Mouse (Mus musculus) hindbrain, embryonic 16.5 days (tissue): Measurements from ENCODE around the gene Fibp. TPM values are rescaled to one million over a fixed set of nuclear protein-coding genes. Genes with fewer than 3 reads are reported as not detected.
"Not testable (repeated sequence)": the region's sequence is repeated elsewhere in the genome, so short reads cannot be mapped to it uniquely, and the experiment has no call there.

ENCODE experiments used
- ATAC-seq: fragments of 200-750 bp; cut with Nextera tagmentation; 2 replicates; pipeline ENCODE4 v1.8.0; 2017; ENCODE audit warnings: moderate TSS enrichment, moderate library complexity
- H3K27ac ChIP-seq: fragments of 300-500 bp; sonication (generic); 2 replicates; pipeline ENCODE4 v1.5.1; 2014; ENCODE audit warnings: low read depth, mild to moderate bottlenecking, control low read depth, low read length, moderate library complexity
- H3K27me3 ChIP-seq: fragments of 300-500 bp; sonication (generic); replicated peaks from 2 replicates; pipeline ENCODE4 v1.6.1; 2014; ENCODE audit warnings: low read length; ENCODE audit not compliant: control insufficient read depth, insufficient read depth
- H3K36me3 ChIP-seq: fragments of 300-500 bp; sonication (generic); 2 replicates; pipeline ENCODE4 v1.6.1; 2014; ENCODE audit warnings: mild to moderate bottlenecking, low read length, moderate library complexity, mixed read lengths; ENCODE audit not compliant: control insufficient read depth, insufficient read depth
- H3K4me1 ChIP-seq: fragments of 300-500 bp; sonication (generic); 2 replicates; pipeline ENCODE4 v1.6.1; 2014; ENCODE audit warnings: low read depth, low read length; ENCODE audit not compliant: control insufficient read depth, insufficient read depth
- H3K4me2 ChIP-seq: fragments of 300-500 bp; sonication (generic); 2 replicates; pipeline ENCODE4 v1.6.1; 2014; ENCODE audit warnings: mild to moderate bottlenecking, low read length, control low read depth, moderate library complexity
- H3K4me3 ChIP-seq: fragments of 300-500 bp; sonication (generic); 2 replicates; pipeline ENCODE4 v1.5.1; 2014; ENCODE audit warnings: mild to moderate bottlenecking, low read length, control low read depth, moderate library complexity
- H3K9ac ChIP-seq: fragments of 300-500 bp; sonication (generic); 2 replicates; pipeline ENCODE4 v1.6.1; 2014; ENCODE audit warnings: low read depth, mild to moderate bottlenecking, control low read depth, low read length, moderate library complexity
- H3K9me3 ChIP-seq: fragments of 300-500 bp; sonication (generic); 2 replicates; pipeline ENCODE4 v1.6.1; 2014; ENCODE audit warnings: mild to moderate bottlenecking, low read length, moderate library complexity; ENCODE audit not compliant: control insufficient read depth
- WGBS: fragments of 180-500 bp; shearing (Covaris S2); extraction: QIAGEN DNeasy Blood & Tissue Kit; methylation state at CpG from one replicate; pipeline ENCODE4 v1.1.7; 2014; 5-methylcytosine and 5-hydroxymethylcytosine counted together
- polyA plus RNA-seq: library from polyadenylated mRNA; unstranded; fragments of >200 nt; fragmentation: Nextera tagmentation; extraction: Ambion mirVana; gene quantifications from 2 replicates; pipeline ENCODE4 v1.2.1, GENCODE M21; 2015

Fibp gene
- polyA plus RNA-seq, 1 experiment from 2014 or later, result 153 TPM

GRCm38 (mm10) chr19:5488878-5489571 is 28.6 kb downstream of the Fibp start:
- WGBS, result under 1% methylated on average over 25 of the region's 26 CpGs
- ATAC-seq, result peak; percentile 81
- H3K4me2 ChIP-seq, result peak overlapping the region; percentile 81
- H3K9me3 ChIP-seq, result no peaks in the 10 kb centered on the region
- H3K27me3 ChIP-seq, result no peaks in the 10 kb centered on the region
- peak overlapping the region; percentile 57 for H3K4me3 ChIP-seq
- peaks cover 31% of the 10 kb centered on the region for H3K4me1 ChIP-seq
- H3K36me3 ChIP-seq, result peaks cover 23% of the 10 kb centered on the region
- peak overlapping the region; percentile 99 for H3K27ac ChIP-seq
- peak overlapping the region; percentile 71 for H3K9ac ChIP-seq

DNA sequence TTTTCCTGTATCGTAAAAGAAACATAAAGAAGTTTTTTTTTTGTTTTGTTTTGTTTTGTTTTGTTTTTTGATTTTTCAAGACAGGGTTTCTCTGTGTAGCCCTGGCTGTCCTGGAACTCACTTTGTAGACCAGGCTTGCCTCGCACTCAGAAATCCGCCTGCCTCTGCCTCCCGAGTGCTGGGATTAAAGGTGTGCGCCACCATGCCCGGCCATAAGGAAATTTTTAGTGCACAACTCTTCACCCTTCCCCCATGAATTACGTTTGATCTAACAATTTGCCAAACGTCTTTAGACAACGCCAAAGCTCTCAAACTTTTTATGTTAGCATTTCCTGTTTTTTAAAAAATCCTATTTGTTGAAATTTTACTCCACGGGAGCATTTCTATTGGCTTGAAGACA is 29.3 kb downstream of the Fibp start:
- H3K27me3 ChIP-seq, ATAC-seq, H3K9ac ChIP-seq, H3K9me3 ChIP-seq: not testable (repeated sequence)
- peak overlapping the region; percentile 99 for H3K4me3 ChIP-seq
- H3K27ac ChIP-seq, result peak overlapping the region; percentile 99
- H3K4me1 ChIP-seq, result peaks cover 31% of the 10 kb centered on the region
- peak overlapping the region; percentile 51 for H3K4me2 ChIP-seq
- peaks cover 28% of the 10 kb centered on the region for H3K36me3 ChIP-seq
- 49% methylated on average over 10 of the region's 10 CpGs for WGBS

GRCm38 (mm10) chr19:5490313-5490897 is 30.0 kb downstream of the Fibp start, which contains the start of gene Cfl1:
Cfl1 (plus strand) TSS chr19:5490455.
- H3K4me1 ChIP-seq, result peaks cover 31% of the 10 kb centered on the region
- peak within 1 kb of the TSS; percentile 96 for H3K9ac ChIP-seq
- peak within 1 kb of the TSS; percentile 99 for H3K4me3 ChIP-seq
- peak within 1 kb of the TSS; percentile 92 for H3K4me2 ChIP-seq
- peak within 1 kb of the TSS; percentile 99 for H3K27ac ChIP-seq
- no peaks in the 10 kb centered on the region for H3K27me3 ChIP-seq
- WGBS, result under 1% methylated on average over 62 of the region's 62 CpGs
- ATAC-seq, result peak; percentile 78
- H3K36me3 ChIP-seq, result peaks cover 27% of the 10 kb centered on the region
- H3K9me3 ChIP-seq, result no peaks in the 10 kb centered on the region

GRCm38 (mm10) chr19:5490898-5491708 is 30.7 kb downstream of the Fibp start:
- Histone ChIP-seq H3K27ac (peak overlapping the region; percentile 99), H3K4me2 (peak overlapping the region; percentile 92), H3K36me3 (peaks cover 27% of the 10 kb centered on the region), H3K4me3 (peak overlapping the region; percentile 99), H3K27me3 (no peaks in the 10 kb centered on the region), H3K9me3 (no peaks in the 10 kb centered on the region), H3K9ac (peak overlapping the region; percentile 96), H3K4me1 (peaks cover 31% of the 10 kb centered on the region)
- WGBS, result under 1% methylated on average over 57 of the region's 59 CpGs
- ATAC-seq, result peak; percentile 39

- 90% methylated on average over 4 of the region's 4 CpGs for WGBS
- no peaks in the 10 kb centered on the region for H3K9me3 ChIP-seq
- no peak for ATAC-seq
- no peak overlapping the region; the same call in 1 of the 2 replicates for H3K4me2 ChIP-seq
- H3K4me1 ChIP-seq, result peaks cover 22% of the 10 kb centered on the region
- no peak overlapping the region for H3K27ac ChIP-seq
- H3K9ac ChIP-seq, result no peak overlapping the region
- H3K27me3 ChIP-seq, result no peaks in the 10 kb centered on the region
- H3K36me3 ChIP-seq, result peaks cover 27% of the 10 kb centered on the region
- H3K4me3 ChIP-seq, result no peak overlapping the region
Observed at GRCm38 (mm10) chr19:5492641-5493040, 32.2 kb downstream of the Fibp start.

DNA sequence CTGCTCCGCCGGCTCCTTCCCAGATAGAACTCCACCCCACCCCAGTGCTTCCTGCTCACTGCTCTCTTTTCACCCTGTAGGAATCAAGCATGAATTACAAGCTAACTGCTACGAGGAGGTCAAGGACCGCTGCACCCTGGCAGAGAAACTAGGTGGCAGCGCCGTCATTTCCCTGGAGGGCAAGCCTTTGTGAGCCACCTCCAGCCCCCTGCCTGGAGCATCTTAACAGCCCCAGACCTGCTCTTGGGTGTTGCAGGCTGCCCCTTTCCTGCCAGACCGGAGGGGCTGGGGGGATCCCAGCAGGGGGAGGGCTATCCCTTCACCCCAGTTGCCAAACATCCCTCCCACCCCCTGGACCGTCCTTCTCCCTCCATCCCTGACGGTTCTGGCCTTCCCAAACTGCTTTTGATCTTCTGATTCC is 32.9 kb downstream of the Fibp start:
- not testable (repeated sequence) for H3K9me3 ChIP-seq, H3K27ac ChIP-seq, H3K4me3 ChIP-seq, H3K27me3 ChIP-seq, ATAC-seq, H3K9ac ChIP-seq, H3K4me2 ChIP-seq
- 53% methylated on average over 9 of the region's 9 CpGs for WGBS
- Histone ChIP-seq H3K36me3 (peaks cover 31% of the 10 kb centered on the region), H3K4me1 (peaks cover 21% of the 10 kb centered on the region)

DNA sequence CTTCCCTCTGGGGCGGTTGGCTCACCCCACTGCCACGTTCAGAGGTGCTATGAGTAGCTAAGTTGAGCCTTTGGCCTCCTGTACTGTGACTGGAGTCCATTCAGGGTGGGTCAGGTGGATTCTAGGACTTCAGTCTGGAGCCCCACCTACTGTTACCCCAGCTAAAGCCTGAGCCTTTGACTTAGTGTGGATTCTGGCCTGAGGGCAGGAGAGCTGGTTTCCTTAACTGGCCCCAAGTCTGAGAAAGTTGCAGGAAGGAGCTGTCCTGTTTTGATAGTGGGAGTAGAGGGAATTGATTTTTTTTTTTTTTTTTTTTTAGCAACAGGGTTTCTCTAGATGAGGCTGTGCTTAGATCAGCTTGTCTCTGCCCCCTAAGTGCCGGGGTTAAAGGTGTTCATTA is 33.9 kb downstream of the Fibp start:
- Histone ChIP-seq H3K27me3 (no peaks in the 10 kb centered on the region), H3K4me1 (peaks cover 19% of the 10 kb centered on the region), H3K9ac (no peak overlapping the region), H3K27ac (no peak overlapping the region), H3K4me3 (no peak overlapping the region), H3K4me2 (no peak overlapping the region), H3K9me3 (no peaks in the 10 kb centered on the region), H3K36me3 (peaks cover 31% of the 10 kb centered on the region)
- 87% methylated on average over 3 of the region's 3 CpGs for WGBS
- ATAC-seq, result no peak

DNA sequence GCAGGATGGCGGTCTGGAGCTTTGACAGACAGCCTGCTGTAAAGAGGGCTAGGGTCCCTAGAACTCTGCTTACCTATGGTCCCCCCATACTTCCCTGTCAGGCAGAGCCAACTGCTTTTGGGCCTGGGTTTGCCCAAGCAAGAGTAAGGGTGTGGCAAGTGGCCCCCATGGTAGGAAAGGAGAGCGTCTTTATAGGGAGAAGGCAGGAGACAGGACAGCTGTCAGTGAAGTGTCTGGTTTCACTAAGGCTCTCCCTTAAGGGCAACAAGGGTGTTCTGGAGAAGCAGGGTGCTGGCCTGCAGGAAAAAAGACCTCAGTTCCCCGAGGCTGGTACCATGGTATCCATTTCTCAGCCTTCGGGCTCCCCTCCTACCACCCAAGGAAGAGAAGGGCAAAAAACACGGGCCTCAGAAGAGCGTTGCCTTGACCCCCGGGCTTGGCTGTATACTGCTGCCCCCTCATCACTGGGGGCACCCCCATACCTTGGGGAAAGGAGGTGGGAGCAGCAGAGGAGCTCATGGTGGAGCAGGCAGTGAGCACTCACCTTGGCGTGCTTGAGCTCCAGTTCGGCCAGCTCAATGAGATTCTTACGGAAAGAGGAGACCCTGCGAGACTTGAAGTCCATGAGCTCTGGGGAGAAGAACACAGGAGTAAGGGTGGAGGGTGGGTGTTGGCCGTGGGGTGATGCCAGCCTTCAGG is 35.1 kb downstream of the Fibp start:
- no peaks in the 10 kb centered on the region for H3K9me3 ChIP-seq
- H3K36me3 ChIP-seq, result peaks cover 31% of the 10 kb centered on the region
- ATAC-seq, result no peak
- H3K4me2 ChIP-seq, result no peak overlapping the region
- no peak overlapping the region for H3K9ac ChIP-seq
- peaks cover 16% of the 10 kb centered on the region for H3K4me1 ChIP-seq
- no peak overlapping the region for H3K4me3 ChIP-seq
- no peaks in the 10 kb centered on the region for H3K27me3 ChIP-seq
- WGBS, result 85% methylated on average over 12 of the region's 12 CpGs
- no peak overlapping the region for H3K27ac ChIP-seq
